Mouse (Mus musculus) adrenal gland, adult 10 weeks (tissue): ENCODE results near the gene Rgs19. TPM values are rescaled to one million over a fixed set of nuclear protein-coding genes. Genes with fewer than 3 reads are reported as not detected.

Experiments used
- polyA plus RNA-seq: library from polyadenylated mRNA; stranded (reverse); fragments of 350-450 nt; fragmentation: Illumina TruSeq; extraction: RNeasy Lipid Tissue Mini Kit (QIAGEN cat#74804); gene quantifications from one replicate; pipeline ENCODE4 v1.2.3, GENCODE M21; 2014; ENCODE audit warnings: low read depth, low replicate concordance

Rgs19 gene
- polyA plus RNA-seq, result 20.9 TPM

DNA sequence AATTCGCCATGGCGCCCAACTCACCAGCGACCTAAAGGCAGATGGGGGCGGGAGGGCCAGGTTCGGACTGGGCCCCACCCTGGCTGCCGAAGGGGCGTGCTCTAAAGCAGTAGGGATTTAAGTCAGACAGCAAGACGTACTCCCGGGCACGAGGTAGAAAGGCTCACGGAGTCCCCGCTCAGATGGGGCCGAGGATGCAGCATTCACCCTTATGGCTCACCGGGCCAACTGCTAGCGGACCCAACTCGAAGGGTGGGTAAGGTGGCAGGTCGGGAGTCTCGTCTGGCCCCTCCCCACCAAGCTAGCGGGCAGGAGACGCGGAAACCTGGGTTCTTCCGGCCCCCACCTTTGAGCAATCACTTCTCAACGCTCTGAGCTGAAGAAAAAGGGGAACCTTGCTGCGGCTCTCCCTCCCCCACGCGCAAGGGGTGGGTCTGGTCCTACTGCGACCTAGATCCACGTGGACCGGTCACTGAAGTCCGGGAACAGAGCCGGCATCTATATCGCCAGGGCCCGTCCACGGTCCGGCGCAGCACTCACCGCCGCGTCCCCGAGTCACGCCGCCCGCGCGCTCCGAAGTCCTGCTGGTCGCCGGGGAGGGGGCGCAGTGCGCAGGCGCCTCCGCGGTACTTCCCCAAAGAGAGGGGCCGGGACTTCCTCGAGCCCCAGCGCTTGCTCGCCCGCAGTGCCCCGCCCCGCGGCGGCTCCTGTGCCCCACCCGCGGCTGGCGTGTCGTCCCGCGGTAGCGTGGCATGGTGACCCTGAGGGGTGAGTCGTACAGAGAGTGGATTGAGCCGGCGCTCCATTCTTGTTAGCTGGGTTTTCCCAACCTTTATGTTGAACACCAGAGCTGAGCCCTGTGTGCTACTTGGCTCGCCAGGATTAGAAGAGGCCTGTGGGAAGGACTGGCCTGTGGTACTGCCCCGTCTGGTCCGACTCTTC, at the start of gene Rgs19:
Gene Rgs19, minus strand, starts transcription at position 639 of the 942 bp plus-strand sequence.

DNA sequence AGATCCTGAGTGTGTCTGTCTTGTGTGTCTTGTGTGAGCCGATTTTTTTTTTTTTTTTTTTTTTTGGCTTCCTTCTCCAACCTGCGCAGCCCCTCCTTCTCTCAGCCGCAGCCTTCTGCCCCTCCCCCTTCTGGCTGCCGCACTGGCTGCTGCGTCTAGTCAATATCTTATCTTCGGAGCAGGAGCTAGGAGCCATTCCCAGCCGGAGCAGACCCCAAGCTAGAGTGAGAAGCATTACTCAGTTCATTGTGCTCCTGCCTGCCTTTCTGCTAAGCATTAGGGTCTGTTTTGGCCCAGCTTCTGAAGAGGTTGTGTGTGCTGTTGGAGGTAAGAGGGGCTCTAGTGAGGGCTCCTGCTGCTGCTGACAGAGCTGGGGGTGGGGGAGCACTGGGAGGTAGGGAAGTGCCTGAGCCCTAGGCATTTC, 21.1 kb upstream of the Rgs19 start, which contains the start of gene Oprl1:
Gene Oprl1, plus strand, starts transcription at position 114 of the 424 bp plus-strand sequence.

DNA sequence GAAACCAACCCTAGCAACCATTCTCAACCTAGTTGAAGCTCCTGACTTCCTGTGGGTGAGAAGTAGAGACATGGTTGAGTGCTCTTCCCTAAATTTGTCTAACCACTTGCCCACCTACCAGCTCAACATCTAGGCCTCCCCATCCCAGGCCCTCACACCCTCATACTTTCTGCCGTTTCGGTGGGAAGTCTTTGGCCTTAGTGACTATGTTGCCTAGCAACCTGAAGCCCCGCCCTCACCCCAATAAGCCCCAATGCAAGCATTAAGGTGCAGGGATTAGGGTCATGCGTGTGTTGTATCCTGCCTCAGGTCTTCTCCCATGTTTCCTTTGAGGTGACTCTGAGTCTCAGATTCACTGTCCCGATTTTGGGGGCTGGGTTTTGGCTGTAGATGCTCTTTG, 4.5 kb upstream of the Rgs19 start, which contains the start of gene Lkaaear1:
Gene Lkaaear1, minus strand, starts transcription at position 202 of the 400 bp plus-strand sequence.

DNA sequence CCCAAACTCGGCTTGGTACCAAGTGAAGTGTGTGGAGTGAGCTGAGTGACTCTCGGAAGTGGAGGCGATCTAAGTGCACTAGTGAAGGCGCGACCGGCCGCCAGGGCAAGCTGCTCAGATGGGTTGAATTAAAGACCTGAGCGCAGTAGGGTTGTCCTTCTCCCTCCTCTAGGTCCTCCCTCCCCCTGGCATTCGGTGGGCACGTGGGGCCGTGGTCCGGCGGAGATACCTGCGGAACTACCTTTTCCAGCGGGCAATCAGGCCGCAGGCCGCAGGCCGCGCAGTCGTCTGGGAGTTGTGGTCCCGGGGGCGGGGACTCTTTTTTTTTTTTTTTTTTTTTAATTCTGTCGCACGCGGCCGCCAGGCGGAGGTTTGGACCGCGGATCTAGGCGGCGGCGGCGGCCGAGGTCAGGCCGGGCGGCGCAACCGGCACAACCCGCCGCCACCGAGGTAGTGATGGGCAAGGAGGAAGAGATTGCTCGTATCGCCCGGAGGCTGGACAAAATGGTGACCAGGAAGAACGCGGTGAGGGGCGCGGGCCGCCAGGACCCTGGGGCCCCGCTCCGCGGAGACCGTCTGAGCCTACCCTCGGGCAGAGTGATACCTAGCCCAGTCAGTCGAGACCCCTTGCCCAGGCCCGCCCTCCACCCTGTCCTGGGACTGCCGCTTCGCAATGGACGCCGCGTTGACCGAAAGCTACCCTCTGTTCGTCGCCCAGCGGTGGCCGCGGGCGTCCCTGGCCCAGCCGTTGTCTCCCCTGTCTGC, 13.6 kb downstream of the Rgs19 start, which contains the start of gene Tcea2:
Gene Tcea2, plus strand, starts transcription at position 360 of the 765 bp plus-strand sequence.

DNA sequence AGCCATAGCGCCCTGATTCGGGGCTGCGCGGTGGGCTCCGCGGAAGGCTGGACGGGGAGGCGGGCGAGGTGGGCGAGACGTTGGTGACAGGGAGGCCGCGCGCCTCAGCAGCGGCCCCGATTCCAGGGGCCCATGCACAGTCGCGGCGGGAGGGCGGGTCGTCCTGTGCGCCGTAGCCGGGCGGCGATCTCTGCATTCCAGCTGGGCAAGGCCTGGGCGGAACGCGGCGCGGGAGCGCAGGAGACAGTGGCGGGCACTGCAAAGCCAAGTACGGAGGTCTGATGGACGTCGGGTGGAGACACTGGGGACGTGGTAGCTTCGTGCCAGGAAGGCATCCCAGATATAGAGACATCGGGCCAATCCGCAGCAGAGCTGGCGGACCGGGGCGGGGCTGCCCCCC, 22.5 kb downstream of the Rgs19 start, which contains the start of gene Sox18:
Gene Sox18, minus strand, starts transcription at position 315 of the 400 bp plus-strand sequence.

DNA sequence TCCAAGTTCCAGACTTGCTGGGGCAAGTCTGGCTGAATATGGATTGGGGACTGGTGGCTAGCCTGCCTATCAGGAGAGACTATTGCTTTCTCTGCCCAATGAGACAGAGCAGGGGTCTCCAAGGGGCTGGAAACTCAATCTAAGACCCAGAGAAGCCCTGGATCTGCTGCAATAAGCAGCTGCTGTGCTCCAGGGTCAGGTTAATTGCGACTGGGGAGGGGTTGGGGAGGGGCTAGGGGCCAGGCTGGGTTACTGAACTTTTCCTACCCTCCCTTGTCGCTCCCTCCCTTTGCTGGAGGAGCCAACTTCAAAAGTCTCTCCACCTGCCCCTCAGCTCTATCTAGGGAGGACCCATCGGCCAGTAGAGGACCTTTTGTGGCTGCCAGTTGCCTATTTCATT, 37.0 kb downstream of the Rgs19 start, which contains the start of gene Gm29797:
Gene Gm29797, plus strand, starts transcription at position 301 of the 400 bp plus-strand sequence.

Other genes with a start within 250 kb of the Rgs19 start
- gene Zbtb46, start 234.6 kb downstream of the Rgs19 start, polyA plus RNA-seq, result 8.7 TPM
- not detected for gene Abhd16b, start 200.8 kb downstream of the Rgs19 start, polyA plus RNA-seq
- 77.2 TPM for gene Tpd52l2, start 196.8 kb downstream of the Rgs19 start, polyA plus RNA-seq
- 47.9 TPM for gene Dnajc5, start 173.5 kb downstream of the Rgs19 start, polyA plus RNA-seq
- 16.6 TPM for gene Uckl1, start 109.1 kb downstream of the Rgs19 start, polyA plus RNA-seq
- 40.8 TPM for gene Prpf6, start 102.1 kb downstream of the Rgs19 start, polyA plus RNA-seq
- gene Zfp512b, start 101.2 kb downstream of the Rgs19 start, polyA plus RNA-seq, result 5.6 TPM
- gene Samd10, start 94.8 kb downstream of the Rgs19 start, polyA plus RNA-seq, result 9.0 TPM
- gene Gm29797, start 36.9 kb downstream of the Rgs19 start, polyA plus RNA-seq, result not detected
- gene Sox18, start 22.3 kb downstream of the Rgs19 start, polyA plus RNA-seq, result 0.35 TPM
- not detected for gene Tcea2, start 13.7 kb downstream of the Rgs19 start, polyA plus RNA-seq
- gene Lkaaear1, start 4.5 kb upstream of the Rgs19 start, polyA plus RNA-seq, result not detected
- gene Oprl1, start 21.0 kb upstream of the Rgs19 start, polyA plus RNA-seq, result 1.0 TPM
- 3.0 TPM for gene Myt1, start 69.4 kb upstream of the Rgs19 start, polyA plus RNA-seq
- 202 TPM for gene Pcmtd2, start 143.9 kb upstream of the Rgs19 start, polyA plus RNA-seq
- 75.8 TPM for gene Polr3k, start 170.4 kb upstream of the Rgs19 start, polyA plus RNA-seq